Mouse (Mus musculus) cerebral cortex, adult 2 months (tissue): ENCODE results near the gene Narfl.

Experiments used
- WGBS: fragments of 180-500 bp; shearing (Covaris S2); methylation state at CpG from one replicate; pipeline ENCODE4 v1.1.7; 2018; 5-methylcytosine and 5-hydroxymethylcytosine counted together

Narfl gene

DNA sequence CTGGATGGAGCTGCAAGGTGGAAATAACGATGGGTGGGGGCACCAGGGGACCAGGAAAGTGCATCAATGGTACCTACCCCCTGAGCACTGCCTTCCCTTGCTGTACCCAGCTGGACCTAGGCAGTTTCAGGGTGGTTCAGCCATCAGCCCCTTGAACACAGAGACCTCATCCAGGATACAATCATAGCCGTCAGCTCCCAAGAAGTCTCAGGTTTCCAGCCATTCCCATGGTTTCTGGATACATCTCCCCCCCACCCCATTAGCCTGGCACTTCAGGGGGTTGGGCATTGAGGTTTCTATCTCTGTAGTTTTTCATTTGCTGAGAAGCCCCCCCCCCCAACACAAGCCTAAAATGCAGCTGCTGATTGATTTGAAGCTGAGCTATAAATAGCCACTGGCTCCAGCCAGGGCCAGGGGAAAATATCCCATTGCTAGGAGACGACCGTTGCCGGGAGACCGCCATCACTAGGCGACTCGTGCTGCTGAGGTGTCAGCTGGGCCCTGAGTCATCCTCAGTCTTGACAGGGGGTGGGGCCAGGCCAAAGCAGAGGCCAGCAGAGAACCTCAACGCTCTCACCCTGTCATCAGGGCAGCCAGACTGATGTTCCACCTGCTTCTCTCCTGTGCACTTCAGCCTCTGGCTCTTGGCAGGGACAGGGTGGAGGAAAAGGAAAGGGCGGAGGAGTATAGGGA, 29.4 kb downstream of the Narfl start:
- WGBS = 7% methylated on average over 10 of the region's 10 CpGs

DNA sequence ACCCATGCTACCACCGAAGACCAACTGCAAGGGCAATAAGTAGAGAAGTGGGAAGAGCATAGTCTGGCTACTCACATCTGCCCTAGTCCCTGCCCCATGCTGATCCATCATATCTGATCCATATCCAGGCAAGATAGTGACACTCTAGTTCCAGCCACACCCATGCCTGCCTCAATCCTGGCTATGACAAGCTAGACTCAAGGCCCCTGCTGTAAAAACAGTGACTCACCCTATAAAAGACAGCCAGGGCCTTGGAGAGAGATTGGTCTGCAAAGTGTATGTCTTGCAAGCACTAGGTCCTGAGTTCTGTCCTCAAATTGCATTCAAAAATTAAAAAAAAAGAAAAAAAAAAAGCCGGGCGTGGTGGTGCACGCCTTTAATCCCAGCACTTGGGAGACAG, 32.9 kb downstream of the Narfl start:
- 92% methylated on average over 4 of the region's 4 CpGs for WGBS

DNA sequence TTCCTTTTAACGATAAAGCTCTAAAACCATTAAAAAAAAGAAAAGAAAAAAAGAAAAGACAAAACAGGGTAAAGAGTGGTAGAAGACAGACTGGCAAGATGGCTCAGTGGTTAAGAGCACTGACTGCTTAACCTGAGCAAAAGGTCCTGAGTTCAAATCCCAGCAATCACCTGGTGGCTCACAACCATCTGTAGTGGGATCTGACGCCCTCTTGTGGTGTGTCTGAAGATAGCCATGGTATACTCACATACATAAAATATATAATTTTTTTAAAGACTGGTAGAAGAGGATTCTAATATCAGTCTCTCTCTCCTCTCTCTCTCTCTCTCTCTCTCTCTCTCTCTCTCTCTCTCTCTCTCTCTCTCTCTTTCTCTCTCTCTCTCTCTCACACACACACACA, 33.9 kb downstream of the Narfl start:
- WGBS = 21% methylated on average over 2 of the region's 2 CpGs

DNA sequence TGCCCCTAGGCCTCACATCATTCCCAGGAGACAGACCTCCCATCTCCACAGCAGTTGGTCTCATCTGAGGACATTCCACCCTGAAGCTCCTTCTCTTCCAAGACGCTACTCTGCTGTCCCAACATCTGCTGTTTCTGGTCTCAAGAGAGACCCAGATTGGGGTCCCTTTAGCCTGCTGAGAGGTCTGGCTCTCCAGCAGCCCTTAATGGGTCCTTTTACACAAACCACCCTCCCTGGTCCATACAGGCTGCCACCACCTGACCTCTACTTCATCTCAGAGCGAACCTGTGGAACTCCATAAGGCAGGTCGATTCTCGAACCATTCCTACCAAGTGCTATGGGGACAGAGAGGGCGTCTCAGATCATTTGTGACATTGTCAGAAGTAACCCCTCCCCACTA, 34.5 kb downstream of the Narfl start:
- WGBS = 34% methylated on average over 5 of the region's 5 CpGs

DNA sequence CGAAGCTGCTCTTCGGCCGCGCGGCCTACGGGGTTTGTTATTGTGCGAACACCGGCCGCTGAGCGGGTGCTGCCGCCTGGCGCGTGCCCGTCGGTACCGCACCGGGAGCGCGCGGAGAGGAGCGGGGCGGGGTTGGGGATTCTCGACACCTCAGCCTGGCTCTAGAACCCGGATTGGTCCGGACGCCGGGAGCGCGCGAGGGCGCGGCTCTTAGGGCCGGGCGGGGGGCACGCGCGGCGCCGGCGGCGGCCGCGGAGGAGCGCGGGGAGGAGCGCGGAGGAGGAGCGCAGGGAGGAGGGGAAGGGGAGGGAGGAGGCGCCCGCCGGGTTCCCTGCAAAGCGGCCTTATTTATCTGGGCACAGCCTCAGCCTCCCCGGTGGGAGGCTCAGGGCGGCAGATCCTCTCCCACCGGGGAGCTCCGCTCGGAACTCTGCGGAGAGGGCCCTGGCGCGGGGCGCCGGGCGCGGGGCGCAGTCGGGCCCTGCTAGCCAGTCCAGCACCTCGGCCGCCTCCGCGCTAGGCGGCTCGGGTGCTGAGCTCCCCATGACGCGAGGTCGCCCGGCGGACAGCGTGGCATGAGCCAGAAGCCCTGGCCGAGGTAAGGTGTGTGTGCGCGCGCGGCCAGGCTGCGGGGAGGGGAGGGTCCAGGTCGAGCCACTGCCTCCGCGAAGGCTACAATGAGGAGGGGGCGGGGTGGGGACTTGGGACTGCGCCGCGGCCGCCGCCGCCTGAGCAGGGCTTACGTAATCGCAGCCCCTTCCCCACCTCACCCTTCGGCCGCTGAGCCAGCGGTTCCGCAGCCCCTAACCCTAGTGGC, 35.4 kb downstream of the Narfl start, which contains the start of gene Fbxl16:
TSS of gene Fbxl16 (plus strand) at position 297 of the 817 bp plus-strand sequence.
- WGBS = under 1% methylated on average over 98 of the region's 100 CpGs

DNA sequence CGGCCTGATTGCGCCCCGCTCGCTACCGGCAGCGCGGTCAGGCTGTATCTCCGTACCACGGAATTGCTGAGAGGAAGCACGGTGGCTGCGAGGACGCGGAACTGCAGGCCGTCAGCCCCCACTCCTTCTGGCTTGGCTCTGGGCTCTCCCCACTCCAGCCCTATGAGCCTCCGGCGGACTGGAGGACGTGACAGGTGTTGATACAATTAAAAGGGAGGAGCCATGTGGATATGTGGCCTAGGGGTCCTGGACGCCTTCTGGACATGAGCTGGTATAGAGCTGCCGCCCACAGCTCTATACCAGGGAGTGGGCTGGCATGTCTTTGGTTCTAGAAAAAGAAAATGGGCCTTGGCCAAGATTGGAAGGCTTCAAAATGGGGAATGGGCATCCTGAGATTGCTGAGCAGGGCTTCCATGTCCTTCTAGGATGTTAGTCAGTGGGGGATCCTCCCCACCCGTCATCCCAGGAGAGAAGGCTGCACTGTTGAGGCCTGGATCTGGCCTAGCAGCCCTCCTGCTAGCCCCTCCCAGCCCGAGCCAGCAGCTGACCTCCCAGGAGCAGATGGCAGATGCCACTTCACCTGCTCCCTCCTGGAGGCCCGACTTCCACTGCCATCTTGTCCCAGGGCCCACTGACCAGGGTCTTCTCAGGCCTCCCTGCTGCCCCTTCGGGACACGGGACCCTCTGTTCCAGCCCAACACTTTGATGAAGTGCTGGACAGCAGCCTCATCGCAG, 36.2 kb downstream of the Narfl start:
- 10% methylated on average over 25 of the region's 25 CpGs for WGBS

DNA sequence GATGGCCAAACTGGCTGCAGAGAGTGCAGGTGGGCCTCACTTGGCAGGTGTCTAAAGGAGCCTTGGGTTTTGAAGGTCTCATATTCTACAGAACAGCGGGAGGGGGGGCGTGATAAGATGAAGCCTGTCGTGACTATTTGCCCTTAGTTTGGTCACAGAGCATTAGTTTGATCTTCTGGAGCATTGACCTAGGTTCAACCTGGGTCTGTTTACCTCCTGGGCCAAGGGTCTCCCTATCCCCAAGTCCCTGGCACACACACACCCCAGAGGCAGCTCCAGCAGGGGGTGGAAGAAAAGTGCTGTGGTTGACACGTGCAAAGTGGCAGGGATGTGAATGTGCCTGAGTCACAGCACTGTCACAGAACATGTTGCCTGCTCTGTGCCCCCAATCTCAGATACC, 37.3 kb downstream of the Narfl start:
- WGBS = 40% methylated on average over 4 of the region's 4 CpGs

DNA sequence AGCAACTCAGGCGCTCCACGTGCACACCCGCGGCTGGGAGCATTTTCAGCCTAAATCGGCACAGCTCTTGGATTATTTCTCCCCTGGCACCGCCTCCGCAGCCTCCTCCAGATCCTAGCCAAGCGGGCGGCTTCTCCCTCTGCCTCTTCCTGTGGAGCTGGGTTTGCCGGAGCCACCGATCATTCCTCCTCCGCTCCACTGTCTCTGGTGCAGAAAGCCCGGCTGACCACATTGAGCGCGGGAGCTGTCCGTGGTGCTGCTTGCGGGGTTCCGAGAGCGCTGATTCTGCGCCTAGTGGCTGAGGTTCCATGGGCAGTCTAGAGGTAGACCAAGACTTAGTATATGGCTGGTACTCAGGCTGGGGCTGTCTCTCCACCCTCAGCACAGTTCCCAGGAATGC, 39.9 kb downstream of the Narfl start:
- under 1% methylated on average over 20 of the region's 20 CpGs for WGBS

DNA sequence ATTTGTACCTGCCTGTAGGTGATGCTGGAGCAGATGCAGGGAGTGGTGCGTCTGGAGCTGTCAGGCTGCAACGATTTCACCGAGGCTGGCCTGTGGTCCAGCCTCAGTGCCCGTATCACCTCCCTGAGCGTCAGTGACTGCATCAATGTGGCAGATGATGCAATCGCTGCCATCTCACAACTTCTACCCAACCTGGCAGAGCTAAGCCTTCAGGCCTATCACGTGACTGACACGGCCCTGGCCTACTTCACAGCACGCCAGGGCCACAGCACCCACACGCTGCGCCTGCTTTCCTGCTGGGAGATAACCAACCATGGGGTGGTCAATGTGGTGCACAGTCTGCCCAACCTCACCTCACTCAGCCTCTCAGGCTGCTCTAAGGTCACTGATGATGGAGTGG, 44.1 kb downstream of the Narfl start:
- WGBS = 66% methylated on average over 11 of the region's 11 CpGs

DNA sequence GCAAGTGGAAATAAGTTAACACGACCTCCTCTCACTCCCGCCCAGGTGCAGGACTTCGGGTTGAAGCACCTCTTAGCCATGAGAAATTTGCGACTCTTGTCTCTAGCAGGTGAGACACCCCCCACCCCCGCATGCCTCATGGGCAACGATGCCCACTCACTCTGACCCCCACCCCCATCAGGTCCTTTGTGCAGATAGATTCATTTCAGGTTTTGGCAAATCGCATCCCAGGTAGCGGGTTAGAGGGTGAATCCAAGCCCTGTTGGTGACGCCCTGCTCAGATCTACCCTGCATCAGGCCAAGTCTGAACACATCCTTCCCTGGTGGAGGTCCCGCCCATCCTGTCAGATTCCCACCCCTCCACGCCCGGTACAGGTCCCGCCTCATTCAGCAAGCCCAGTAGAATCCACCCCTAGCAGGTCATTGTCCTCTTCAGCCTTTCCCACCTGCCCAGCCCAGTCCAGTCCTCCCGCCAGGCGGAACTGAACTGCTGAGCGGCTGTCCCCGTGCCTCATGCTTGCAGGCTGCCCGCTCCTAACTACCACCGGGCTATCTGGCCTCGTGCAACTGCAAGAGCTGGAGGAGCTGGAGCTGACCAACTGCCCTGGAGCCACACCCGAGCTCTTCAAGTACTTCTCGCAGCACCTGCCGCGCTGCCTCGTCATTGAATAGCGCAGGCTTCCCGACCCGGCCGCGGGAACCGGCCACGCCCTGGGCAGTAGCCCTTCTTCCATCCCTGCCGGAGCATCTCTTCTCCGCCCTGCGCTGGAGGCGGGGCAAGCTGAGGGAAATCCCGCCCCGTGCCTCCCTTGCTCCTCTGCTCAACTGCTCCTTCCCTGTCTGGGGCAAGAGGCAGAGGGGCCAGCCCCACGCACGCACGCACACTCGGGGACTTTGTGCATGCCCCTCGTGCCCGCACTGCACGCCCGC, 45.5 kb downstream of the Narfl start:
- WGBS = 19% methylated on average over 46 of the region's 46 CpGs

DNA sequence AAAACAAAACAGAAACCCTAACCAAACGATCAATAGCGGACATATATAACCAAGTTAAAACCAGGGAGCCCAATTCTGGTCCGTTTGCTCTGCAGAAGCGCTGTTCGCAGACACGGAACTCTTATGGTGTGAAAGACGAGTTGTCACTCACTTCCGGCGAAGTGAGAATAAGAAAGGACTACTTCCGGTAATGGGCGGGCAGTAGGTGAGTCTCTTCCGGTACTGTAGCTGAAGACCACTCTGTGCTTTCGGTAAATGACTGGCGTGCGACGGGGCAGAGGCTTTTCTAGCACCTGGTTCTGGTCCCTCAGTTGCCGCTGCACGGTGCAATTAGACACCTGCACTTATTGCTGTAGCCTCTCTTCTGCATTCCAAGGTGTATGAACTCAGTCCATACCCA, 49.9 kb downstream of the Narfl start, which contains the start of gene Wdr24:
TSS of gene Wdr24 (plus strand) at position 176 of the 400 bp plus-strand sequence.
- WGBS = under 1% methylated on average over 18 of the region's 18 CpGs

DNA sequence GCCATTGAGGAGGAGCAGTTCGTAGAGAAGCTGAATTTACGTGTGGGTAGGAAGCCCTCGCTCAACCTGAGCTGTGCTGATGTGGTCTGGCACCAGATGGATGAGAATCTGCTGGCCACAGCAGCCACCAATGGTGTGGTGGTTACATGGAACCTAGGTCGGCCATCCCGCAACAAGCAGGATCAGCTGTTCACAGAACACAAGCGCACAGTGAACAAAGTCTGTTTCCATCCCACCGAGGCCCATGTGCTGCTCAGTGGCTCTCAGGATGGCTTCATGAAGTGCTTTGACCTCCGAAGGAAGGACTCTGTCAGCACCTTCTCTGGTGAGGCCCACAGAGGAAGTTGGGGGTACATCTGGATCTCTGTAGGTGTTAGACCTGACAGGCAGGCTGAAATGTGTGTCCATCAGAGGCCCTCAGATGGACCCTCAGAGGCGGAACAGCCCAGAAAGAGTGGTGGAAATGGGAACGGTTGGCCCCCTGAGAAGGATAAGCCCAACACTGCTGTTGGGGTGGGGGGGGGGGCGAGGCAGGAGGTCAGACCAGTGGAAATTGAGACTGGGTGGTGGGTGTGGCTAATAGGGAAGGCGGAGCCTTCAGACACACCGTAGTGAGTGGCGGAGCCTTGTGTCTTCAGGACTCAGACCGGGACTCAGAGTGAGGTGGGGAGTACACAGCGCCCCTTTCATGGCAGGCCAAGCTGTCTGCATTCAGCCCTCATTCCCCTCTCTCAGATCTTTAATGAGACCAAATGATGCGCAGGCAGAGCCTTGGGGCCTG, 51.0 kb downstream of the Narfl start:
- 70% methylated on average over 16 of the region's 17 CpGs for WGBS

DNA sequence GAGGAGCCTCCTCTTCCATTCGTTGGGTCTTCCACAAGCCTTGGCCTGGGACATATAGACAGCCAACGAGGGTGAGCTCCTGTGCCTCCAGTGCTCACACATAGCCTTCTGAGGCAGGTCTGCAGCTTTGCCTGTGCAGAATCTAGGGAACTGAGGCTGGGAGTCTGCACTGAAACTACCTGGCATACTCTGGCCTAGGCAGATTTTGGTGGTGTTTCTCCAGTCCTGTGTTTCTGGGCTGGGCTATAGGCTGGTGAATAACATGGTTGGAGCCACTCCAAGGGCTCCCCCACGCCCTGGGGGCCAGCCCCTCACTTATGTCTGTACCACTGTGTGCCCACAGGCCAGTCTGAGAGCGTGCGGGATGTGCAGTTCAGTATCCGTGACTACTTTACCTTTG, 51.7 kb downstream of the Narfl start:
- WGBS = 88% methylated on average over 6 of the region's 6 CpGs

DNA sequence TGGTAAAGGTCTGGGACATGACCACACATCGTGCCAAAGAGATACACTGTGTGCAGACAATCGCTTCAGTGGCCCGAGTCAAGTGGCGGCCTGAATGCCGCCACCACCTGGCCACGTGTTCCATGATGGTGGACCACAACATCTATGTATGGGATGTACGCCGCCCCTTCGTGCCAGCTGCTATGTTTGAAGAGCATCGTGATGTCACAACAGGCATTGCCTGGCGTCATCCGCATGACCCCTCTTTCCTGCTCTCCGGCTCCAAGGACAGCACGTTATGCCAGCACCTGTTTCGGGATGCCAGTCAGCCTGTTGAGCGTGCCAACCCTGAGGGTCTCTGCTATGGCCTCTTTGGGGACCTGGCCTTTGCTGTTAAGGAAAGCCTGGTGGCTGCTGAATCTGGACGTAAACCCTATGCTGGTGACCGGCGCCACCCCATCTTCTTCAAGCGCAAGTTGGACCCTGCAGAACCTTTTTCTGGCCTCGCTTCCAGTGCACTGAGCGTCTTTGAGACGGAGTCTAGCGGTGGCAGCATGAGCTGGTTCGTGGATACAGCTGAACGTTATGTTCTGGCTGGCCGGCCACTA, 52.5 kb downstream of the Narfl start:
- WGBS = 93% methylated on average over 27 of the region's 27 CpGs

DNA sequence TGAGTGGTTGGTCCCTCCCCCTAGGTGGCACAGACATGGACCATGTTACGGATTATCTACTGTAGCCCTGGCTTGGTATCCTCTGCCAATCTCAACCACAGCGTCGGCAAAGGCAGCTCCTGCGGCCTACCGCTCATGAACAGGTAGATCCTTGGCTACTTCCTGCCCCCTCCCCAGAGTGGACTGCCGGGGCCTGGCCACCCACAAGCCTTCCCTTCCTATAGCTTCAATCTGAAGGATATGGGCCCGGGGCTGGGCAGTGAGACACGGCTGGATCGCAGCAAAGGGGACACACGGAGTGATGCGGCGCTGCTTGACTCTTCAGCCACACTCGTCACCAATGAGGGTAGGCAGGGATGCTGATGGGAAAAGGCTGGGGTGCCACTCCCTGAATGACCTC, 53.4 kb downstream of the Narfl start:
- WGBS = 97% methylated on average over 13 of the region's 13 CpGs

DNA sequence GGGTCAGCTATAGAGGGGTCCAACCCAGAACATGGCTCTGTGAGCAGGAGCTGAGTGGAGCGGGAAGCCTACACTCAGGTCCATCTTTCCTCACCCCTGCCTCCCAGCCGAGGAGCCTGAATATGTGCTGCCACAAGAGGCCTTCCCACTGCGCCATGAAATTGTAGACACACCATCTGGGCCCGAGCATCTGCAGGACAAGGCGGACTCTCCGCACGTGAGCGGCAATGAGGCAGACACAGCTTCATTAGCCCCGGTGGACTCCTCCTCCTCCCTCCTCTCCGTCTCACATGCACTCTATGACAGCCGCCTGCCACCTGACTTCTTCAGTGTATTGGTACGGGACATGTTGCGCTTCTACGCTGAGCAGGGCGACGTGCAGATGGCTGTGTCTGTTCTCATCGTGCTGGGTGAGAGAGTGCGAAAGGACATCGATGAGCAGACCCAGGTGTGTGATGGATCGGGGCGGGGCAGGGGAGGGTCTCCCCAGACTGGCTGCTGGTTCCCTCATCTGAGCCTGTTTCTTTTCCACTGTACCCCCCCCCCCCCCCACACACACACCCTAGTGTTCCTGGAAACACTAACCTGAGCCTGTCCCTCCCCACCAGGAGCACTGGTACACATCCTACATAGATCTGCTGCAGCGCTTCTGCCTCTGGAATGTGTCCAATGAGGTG, 54.1 kb downstream of the Narfl start:
- WGBS = 87% methylated on average over 22 of the region's 22 CpGs

DNA sequence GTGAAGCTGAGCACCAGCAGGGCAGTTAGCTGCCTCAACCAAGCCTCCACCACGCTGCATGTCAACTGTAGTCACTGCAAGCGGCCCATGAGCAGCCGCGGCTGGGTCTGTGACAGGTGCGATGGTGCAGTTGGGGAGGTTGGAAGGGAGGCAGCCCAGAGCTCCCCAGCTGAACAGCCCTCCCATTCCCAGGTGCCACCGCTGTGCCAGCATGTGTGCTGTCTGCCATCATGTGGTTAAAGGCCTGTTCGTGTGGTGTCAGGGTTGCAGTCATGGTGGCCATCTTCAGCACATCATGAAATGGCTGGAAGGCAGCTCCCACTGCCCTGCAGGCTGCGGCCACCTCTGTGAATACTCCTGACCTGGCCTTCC, 54.6 kb downstream of the Narfl start:
- 77% methylated on average over 8 of the region's 8 CpGs for WGBS

DNA sequence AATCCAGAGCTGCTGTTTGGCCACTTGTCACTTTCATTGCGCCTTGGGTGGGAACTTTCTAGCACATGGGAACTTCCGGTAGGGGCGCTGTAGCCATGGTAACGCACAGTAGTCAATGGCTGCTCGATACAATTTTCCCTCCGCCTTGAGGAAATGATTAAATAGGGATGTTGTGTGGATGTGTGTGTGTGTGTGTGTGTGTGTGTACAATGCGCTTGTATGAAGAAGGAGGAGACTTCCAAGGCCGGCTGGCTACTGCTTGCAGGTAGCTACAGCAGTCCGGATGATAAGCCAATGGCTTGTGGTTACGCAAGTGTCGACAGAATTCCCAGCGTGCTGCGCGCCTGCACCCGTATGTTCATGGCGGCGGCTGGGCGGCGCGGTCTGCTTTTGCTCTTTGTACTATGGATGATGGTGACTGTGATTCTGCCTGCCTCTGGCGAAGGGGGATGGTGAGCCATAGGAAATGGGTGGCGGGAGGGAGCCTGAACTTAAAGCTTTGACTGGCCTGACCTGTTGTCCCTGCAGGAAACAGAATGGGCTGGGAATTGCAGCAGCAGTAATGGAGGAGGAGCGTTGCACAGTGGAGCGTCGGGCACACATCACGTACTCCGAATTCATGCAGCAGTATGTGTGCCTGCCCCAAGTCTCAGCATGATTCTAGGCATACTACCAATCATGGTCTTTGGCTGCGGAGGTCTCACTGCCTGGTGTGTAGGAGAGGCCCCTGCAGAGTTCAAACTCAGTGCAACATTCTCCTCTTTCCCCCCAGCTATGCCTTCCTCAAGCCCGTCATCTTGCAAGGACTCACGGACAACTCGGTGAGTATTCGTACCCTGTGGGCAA, 55.4 kb downstream of the Narfl start, which contains the start of gene Jmjd8:
TSS of gene Jmjd8 (plus strand) at position 156 of the 846 bp plus-strand sequence.
- WGBS = under 1% methylated on average over 32 of the region's 32 CpGs
